Mouse (Mus musculus) retina, postnatal 7 days (tissue): ENCODE data around the gene Pfkm.

Source experiments
- DNase-seq: peaks from one replicate; pipeline ENCODE4 v3.0.0-alpha.2; 2012; ENCODE audit warnings: low read depth, low spot score

Gene Pfkm

GRCm38 (mm10) chr15:98096957-98097356 is 4.6 kb downstream of the Pfkm start:
- DNase-seq = no peak

GRCm38 (mm10) chr15:98098519-98098918 is 6.1 kb downstream of the Pfkm start:
- DNase-seq = no peak

GRCm38 (mm10) chr15:98102401-98102800 is 10.0 kb downstream of the Pfkm start:
- DNase-seq = no peak

- DNase-seq = no peak
Observed at GRCm38 (mm10) chr15:98106506-98106905, 14.1 kb downstream of the Pfkm start.

- DNase-seq = no peak
Observed at GRCm38 (mm10) chr15:98107230-98107629, 14.8 kb downstream of the Pfkm start.

GRCm38 (mm10) chr15:98107703-98108296 is 15.4 kb downstream of the Pfkm start:
- no peak for DNase-seq

GRCm38 (mm10) chr15:98108297-98109152 is 16.1 kb downstream of the Pfkm start:
- DNase-seq = peak; percentile 34

- peak; percentile 17 for DNase-seq
Observed at GRCm38 (mm10) chr15:98111791-98112190, 19.4 kb downstream of the Pfkm start.

- no peak for DNase-seq
Observed at GRCm38 (mm10) chr15:98114098-98114851, 21.9 kb downstream of the Pfkm start.

GRCm38 (mm10) chr15:98114852-98115778 is 22.7 kb downstream of the Pfkm start:
- no peak for DNase-seq

GRCm38 (mm10) chr15:98115779-98116163 is 23.4 kb downstream of the Pfkm start:
- DNase-seq = no peak

- no peak for DNase-seq
Observed at GRCm38 (mm10) chr15:98116287-98116686, 23.9 kb downstream of the Pfkm start.

- no peak for DNase-seq
Observed at GRCm38 (mm10) chr15:98119363-98119762, 27.0 kb downstream of the Pfkm start.

GRCm38 (mm10) chr15:98120831-98121230 is 28.4 kb downstream of the Pfkm start:
- no peak for DNase-seq

- DNase-seq = no peak
Observed at GRCm38 (mm10) chr15:98131001-98131400, 38.6 kb downstream of the Pfkm start.

- no peak for DNase-seq
Observed at GRCm38 (mm10) chr15:98131451-98131850, 39.1 kb downstream of the Pfkm start.

GRCm38 (mm10) chr15:98131942-98132655 is 39.7 kb downstream of the Pfkm start:
- no peak for DNase-seq

GRCm38 (mm10) chr15:98133471-98133870 is 41.1 kb downstream of the Pfkm start:
- DNase-seq = no peak

- no peak for DNase-seq
Observed at GRCm38 (mm10) chr15:98134034-98134433, 41.6 kb downstream of the Pfkm start.

- no peak for DNase-seq
Observed at GRCm38 (mm10) chr15:98134666-98135065, 42.3 kb downstream of the Pfkm start.

- DNase-seq = no peak
Observed at GRCm38 (mm10) chr15:98135671-98136070, 43.3 kb downstream of the Pfkm start.
